Mouse (Mus musculus) kidney, postnatal 25 days (tissue): Measurements from ENCODE around the gene Lrmda.

Experiments
- DNase-seq, 2 experiments: peaks; one replicate each; pipeline ENCODE4 v3.0.0; 2021; ENCODE audit warnings: mixed read lengths in 2 of 2

Gene Lrmda

DNA sequence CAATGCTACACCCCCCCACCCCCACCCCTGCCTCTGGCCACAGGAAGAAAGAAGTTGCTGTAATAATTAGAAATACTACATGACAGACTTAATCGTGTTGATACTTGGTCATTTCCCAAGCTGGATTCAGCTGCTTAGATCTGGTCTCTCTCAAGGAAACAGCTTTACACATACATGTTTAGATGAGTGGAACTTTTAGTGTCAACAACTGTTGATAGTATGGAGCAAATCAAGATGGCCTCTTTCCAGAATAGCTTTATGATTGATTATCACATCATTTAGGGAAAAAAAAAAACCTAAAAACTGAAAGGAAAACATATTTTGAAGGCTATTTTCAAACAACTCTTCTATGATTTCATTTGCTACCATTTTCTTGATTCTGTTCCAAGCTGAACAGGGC is 791.0 kb downstream of the Lrmda start:
- no peak for DNase-seq

DNA sequence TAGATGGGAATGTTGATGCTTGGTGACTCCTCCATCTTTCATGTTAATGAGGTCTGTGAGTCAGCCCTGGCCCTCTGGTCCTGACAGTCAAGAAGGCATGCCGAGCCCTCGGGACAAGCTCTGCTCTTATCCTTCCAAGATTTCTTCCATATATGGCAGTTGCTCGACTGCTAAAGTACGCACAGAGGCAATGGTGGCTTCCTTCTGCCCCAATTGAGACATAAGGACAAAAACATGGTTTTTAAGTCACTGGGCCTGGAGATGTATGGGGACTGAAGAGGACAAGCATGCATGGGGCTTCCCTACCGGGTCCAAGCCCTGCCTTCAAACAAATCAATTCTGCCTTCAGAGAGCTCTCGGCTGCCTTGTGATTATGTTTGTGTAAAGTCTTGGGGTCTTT is 793.3 kb downstream of the Lrmda start:
- peak in 1 of 2 experiments; percentile 41 for DNase-seq

DNA sequence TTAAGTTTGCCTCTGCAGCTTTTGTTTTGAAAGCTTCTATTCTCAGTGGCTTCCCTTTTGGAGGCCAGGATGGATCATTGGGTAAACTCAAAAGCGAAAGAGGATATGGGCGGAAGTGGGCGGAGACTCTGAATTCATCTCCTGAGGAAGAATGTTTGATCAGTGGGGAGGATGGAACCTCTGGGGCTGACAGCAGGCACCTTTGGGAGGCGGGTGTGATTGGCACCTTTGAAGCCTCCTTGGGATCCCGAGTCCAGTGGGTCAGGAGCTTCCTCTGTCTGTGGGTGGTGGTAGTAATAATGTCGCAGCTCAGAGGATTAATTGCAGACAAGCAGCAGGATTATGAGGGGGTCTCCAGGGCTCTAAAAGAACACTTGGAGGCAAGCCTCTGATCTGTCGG is 793.9 kb downstream of the Lrmda start:
- DNase-seq: peak; percentile 48 to 55

DNA sequence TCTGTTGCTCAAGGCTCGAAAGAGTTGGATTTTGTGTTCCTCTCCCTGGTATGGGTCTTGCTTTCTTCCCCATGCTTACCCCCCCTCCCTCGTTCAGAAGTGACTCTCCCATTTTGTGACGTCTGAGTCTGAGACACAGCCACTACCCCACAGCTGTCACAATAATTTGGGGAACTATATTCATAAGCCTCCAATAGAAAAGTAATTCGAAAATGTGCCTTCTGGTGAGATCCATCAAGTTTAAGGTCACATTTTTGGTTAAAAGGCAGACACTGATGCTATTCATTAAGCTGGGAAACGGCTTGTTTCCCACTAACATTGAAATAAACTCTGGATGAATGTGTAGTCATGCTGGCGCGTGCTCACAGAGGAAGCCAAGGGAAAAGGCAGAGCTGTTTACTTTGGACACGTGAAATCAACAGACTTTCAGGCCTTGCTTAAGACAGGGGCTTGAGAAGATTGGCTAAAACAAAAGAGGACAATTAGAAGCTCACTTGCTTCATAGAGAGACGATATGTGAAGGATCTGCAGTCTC is 795.4 kb downstream of the Lrmda start:
- peak in 1 of 2 experiments; percentile 40 for DNase-seq

DNA sequence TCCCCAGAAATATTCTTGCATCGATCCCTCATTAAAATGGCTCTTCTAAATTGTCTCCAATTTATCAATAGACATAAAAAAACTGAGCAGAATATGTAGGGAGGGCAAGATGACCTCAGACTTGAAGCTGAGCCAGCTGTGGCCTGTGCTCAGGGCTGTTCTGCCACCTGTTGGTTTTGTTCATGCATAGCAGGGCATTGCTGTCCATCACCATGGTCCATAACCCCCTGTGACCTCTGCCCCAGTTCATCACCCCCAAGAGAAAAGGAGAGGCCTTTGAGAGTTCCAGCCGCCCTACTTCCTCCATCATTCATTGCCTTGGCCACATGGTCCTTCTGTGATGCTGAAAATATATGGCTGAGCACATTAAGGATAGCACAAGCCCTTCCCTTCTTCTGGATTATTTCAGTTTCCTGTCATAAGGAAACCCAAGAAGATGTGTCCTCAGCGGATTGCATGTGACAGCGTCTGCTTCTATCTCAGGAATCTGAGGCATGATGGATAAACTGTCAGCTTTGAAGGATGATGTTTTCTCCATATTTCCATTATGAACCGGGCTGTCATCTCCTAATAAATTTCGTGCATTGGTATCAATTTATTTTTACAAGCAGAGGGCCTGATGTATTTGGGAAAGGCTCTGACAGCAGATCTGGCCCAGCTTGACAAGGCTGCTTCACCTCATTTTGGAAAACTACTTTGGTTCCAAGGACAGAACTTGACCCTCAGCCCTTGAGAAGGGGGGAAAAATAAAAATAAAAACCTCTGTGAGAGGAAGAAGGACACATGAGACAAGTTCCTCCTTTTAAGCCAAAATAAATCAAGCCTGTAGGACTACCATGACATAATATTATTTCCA is 798.1 kb downstream of the Lrmda start:
- peak; percentile 71 to 73 for DNase-seq

DNA sequence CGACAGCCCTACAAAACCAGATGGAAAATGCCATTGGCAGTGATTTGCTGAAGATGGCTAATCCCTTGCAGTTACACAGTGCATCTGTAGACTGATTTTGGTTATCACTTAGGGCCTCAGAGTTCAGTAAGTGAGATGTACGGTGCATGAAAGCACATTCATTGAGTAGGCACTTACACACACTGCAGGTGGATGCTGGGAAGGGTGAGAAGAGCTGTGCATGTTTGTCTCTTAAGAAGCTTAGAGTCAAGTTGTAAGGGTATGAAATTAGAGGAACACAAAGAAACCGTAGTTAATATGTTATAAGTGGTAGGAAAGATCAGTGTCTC is 798.7 kb downstream of the Lrmda start:
- DNase-seq: no peak

DNA sequence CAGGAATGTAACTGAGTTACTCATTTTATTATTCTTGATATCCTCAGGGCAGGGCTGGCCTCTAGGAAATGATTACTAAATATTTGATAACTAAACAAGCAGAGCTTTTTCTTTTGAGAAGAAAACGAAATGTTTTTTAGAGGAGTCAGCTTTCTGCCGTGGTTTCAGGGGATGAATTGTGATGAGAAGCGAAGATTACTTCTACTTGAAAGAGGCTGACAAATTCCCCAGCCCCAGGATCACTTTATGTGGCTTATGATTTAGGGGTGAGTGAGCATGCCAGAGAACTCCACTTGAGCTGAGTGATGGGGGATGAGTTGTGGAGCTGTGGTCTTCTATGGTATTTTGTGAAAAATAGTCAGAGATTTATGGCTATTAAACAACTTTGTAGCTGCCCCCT is 803.4 kb downstream of the Lrmda start:
- no peak for DNase-seq

DNA sequence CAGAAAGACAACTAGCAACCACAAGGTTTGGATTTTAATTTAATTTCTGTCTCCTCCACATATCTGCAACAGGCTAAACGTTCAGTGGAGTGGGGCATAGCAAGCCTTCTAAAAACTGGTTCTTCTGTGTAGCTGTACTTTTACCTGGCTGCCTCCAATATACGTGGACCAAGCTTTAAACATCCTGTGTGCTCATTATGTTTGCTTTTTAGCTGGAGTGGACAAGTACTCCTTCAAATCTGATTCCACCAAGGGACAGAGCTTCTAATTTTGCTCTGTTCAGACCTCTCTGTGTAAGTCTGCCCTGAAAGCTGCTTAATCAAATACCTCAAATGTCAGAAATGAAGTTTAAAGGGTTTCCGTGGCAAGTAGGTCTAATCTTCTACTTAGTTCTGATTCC is 807.3 kb downstream of the Lrmda start:
- no peak for DNase-seq

DNA sequence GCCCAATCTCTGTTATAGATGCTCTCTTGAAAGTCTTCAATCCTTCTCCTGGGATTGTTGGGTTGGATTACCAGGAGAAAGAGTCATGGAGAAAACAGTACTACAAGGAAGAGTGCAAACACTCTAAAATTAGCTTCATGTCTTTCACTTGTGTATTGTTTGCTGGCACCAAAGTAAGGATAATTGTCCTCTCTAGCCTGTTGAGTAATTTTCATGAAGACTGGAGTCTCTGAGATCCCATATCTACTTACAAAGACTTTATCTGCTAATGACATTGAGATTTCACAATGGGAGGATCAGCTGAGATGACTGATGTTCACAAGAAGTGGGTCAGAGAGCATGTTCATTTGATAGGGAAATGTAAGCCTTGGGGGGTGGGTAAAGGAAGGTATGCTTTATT is 817.5 kb downstream of the Lrmda start:
- no peak for DNase-seq

DNA sequence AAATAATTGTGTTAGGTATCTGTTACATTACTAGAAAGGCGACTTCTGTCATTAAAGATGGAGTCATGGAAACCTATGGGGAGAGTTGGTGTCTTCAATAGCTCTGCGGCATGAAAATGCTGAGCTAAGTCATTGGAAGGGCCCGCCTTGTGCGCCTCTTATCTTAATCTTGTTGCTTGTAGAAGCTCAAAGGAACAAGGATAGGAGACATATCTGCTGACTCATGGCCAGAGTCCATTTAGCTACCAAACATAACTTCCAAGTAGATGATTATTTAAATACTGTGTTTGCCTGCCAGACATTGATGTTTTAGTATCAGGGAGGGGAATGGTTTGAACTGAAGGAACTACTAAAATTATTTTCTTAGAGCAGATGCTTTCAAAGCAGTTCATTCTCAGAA is 821.6 kb downstream of the Lrmda start:
- no peak for DNase-seq

DNA sequence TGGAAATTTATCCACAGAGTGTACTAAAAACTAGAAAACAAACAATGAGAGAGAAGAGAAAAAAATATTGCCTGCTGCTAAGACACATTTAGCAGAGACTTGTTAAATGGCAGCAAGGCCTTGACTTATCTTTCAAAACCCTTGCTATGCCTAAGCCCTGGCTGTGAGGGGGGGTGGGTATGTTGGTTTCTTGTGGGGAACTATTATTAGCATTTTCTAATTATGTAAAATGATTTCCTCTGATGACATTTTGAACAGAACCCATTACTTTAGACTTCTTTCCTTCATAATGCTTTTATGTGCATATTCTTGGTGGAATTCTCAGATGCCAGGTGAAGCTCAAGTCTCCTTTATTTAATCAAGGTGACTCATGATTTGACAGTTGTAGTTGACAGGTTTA is 824.5 kb downstream of the Lrmda start:
- DNase-seq: no peak

DNA sequence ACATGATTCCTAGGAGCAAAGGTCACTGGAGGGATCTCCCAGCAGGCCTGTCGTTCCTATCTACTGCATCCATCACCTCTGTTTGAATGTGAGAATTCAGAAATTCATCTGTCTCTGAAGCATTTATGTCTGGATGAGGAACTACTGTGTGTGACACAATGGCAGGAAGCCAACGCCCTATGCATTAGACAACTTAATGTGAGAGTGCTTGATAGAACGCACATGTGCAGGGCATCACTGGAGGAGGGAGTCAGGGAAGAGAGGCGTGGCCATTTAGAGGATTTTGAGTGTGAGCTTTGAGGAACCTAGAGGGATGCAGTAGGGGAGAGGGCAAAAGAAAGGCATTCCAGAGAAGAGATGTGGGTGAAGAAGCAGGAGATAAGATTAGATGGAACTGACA is 825.9 kb downstream of the Lrmda start:
- no peak for DNase-seq

DNA sequence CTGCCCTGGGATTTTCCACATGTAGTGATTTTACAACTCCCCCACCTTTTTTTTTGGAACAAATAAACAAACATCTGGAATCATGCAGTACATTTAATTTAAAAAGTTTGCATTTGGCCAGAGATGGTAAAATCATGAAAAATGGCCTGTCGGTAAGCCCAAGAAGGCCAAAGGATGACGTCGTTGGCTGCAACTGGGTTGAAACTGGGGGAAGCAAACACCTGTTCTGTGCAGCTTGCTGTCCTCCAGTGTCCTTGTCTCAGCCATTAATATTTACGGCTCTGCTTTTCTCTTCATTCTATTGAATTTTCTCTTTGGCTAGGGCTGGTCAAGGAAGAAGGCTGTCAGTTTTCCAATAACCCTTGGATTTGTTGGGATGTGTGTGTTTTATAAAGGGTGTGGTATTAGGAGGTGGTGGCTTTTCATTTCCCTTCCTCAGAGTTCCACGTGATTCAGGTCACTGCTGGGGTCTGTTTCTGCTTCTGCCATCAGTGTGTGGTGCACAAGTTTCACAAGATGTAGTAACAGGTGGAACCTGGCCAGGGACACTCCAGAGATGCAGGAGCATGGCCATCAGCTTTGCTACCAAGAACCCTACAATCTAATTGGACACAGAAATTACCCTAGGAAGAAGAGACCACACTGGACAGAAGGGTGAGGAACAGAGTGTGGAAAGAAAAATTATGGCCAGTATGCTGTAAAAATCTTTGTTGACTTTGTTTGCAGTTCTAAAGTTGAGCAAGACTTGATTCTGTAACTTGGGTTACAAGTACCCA is 827.7 kb downstream of the Lrmda start:
- no peak for DNase-seq

DNA sequence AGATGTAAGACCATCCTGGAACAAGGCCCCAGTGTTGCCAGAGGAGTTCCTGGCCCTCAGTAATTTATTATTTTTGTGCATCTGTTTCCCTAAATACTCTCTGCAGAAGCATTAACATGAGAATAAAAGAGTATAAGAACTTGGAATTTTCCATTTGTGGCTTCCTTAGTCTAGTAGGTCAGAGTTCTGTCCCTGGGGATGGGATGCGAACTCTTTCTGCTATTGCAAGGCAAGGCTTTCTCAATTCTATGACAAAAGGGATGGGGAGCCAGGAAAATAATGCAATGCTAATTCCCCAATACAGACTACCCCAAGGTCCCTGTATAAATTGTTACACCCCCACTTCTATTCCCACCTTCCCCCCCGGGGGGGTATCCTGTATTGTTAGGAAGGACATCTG is 829.6 kb downstream of the Lrmda start:
- DNase-seq: peak in 1 of 2 experiments; percentile 12

DNA sequence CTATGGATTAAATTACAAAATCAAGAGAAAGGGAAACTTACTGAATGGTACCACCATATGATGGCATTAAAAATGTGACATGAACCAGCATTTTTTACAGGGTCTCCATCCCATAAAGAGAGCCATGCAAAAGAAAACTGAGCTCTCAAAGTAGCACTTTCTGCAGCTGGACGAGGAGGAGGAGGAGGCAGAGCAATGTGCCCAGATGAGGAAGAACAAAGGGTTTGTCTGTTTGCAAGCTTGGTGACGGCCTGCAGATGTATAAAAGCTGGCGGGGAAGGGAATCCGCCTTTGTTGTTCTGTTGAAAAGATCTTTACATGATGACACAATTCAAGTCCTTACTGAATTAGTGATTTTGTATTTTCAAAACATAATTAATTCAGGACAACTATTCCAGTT is 841.1 kb downstream of the Lrmda start:
- DNase-seq: no peak

DNA sequence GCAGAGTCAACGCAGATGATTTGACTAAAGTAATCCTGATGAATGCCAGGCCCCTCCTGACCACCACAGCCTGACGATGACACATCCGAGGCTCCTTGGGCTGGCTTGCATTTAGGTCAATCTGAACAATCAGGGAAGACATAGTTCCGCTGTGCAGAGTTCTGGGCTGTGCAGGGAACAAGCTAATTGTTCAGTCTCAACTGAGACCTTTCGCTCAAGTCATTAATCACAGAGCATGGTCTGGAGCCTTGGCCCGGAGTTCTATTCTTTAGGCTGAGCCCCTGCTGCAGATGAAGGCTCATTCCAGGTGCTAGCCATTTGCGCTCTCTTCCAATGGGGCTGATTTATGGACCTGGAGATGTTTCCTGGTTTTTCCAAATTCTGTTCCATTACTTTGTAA is 844.6 kb downstream of the Lrmda start:
- no peak for DNase-seq

DNA sequence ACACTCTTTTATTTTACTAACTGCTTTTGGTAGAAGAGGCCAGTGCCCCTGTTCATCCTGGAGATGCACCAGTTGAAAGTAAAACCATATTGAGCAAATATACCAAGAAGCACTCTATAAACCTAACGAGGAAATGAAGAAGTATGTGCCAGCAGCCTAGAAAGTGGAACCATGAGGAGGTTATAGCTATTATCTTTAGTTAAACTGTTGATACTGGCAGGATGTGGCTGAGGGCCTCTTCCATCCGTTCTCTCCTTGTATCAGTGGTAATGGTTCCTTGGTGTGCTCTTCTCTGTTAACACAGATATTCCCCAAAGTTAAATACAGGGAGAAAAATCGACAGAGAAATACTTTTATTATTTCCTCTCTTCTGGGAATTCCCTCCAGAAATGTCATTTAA is 855.1 kb downstream of the Lrmda start:
- DNase-seq: no peak

DNA sequence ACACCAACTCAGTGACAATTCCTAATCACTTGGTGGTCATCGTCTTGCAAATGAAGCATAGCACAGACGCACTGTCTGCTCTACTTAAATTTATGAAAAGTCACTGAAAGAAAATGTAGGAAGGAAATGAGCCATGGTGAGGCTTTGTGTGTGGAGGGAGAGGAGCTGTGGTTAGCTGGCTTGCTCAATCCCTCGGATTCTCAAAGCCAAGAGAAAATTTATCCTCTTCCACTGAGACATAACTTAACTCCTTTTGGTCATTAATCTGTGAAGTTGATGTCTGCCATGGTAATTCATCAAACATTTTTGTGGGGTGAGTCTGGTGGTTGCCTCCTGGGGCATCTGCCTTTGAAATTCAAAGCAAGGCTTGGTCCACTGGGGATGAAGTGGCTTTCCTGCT is 867.7 kb downstream of the Lrmda start:
- no peak for DNase-seq

DNA sequence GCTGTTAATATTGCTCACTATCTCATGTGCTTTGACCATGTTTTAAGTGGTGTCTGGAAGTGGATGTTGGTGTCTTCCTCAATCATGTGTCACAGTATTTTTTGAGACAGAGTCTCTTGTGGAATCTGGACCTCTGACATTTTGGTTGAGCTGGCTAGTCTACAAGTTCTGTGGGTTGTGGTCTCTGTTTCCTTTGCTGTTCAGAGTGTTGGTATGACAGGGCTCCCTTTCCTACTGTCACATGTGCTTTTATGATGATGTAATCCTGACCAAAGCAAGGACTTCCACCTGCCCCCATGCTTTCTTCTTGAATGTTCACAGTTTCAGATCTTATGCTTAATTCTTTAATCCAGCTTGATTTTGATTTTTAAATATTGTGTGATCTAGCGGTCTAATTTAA is 879.8 kb downstream of the Lrmda start:
- DNase-seq: no peak

DNA sequence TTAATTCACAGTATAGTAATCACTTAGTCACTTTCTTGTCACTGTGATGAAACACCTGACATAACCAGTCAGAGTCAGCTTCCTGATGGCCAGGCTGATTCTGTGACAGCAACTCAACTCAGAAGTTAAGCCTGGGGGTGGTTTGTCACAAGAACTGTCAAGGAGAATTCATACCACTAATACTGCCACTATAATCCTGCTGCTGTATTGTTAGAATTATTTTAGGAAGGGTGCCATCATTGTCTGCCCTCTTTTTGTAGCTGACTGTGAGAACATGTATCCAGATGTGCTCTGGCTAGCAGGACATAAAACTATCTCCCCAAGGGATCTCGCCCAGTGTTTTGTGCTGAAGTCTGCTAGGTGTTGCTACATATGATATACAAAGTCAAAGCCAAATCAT is 882.6 kb downstream of the Lrmda start:
- no peak for DNase-seq

DNA sequence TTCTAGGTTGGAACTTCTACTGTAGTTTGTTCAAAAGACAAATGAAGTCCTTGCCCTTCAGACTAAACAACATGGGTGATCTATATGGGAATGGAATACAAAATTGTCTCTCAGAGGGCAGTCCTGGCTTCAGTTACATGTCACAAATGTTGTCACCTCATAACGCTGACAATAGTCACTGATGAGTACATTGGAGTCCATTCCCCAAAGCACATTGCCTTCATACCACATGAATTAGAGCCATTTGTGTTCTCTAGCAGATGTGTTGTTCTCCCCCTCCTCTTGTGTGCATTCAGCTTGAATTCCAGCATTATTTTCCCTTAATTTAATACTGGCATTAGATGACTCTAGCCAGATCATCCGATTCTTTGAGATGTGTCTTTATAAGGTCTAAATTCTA is 883.4 kb downstream of the Lrmda start:
- DNase-seq: no peak

DNA sequence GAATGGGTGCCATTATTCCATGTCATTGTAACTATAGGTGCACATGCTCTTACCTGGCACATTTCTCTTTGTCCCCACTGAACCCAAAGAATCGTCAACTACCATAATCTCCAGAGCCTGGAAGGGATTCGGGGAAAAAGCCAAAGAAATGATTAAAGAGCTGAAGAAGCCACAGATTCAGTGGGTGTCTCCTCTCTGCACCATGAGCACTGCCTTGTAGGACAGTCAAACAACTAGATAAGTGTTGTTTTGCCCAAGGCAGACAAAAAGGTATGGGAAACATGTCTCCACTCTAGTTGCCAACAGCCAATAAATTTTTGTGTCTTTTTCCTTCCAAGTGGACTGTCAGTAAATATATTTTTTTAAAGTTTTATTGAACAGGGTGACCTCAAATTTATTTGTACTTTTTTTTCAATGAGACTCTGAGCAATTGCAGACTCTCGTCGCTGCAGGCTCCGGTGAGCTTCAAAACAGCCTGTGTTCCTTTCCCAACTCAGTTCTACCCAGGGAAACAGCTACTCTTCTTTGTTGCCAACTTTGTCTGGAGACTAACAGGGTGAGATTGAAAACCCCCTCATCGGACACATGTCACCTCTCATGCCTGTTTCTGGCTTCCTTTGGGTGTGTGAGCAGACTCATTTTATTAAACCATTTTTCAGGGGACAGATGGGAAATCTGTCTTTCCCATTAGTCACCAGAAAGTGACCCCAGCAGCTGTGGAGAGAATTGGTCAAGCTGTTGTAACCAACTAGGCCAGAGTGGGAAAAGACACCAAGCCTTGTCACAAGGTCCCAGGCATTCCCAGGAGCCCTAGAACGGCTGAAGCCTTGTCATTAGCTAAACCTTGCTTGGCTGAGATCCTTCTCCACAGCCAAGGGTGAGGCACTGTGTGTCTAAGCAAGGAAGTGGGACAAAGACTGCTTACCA is 886.5 kb downstream of the Lrmda start:
- DNase-seq: peak in 1 of 2 experiments; percentile 7

DNA sequence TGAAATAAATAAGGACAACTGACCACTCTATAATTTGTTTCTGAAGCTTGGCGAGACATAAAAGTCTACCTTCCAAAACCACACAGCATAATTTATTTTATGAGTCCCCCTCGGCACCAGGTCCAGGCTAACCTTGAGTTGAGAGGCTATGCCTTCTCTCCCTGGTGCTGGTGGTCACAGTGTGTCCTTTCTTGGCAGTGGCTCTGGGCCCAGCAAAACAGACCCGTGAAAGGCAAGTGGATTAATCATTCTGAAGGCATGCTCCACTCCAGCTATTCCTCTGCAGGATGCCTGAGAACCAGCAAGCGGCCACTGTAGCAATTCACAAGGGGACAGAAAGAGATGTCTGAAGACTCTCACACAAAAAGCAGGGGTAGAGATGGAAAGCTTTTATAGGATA is 887.2 kb downstream of the Lrmda start:
- DNase-seq: no peak
